Mouse (Mus musculus): Measurements from ENCODE around the gene Spns1.
"Not testable (repeated sequence)": the region's sequence is repeated elsewhere in the genome, so short reads cannot be mapped to it uniquely, and the experiment has no call there.

Spns1 gene

GRCm38 (mm10) chr7:126377278-126378158 lies at the start of gene Spns1:
Spns1 (minus strand) TSS chr7:126377450.
- peak; percentile 76; the same call in 1 of the 2 replicates for ATAC-seq (ENCODE audit: insufficient number of reproducible peaks, low FRiP score, low TSS enrichment)

DNA sequence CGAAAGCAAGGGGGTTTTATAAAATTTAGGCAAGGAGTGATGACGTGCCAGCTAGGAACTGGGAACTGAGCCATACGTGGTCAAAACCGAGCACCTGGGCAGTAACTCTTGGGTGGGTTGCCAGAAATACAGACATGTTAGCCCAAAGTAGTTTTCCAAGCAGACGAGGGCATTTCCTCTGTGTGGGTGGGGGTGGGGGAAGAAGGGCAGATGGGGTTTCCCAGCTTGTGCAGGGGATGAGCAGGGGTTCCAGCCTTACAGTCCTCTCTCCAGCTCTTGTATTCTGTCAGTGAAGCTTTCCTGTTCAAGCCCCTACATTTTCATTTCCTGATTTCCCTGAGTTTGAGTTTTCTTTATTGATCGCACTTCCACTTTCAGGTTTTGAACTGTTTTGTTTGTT lies 46.9 kb upstream of the Spns1 start:
- ATAC-seq (ENCODE audit: insufficient number of reproducible peaks, low FRiP score, low TSS enrichment), result no peak

- no peak for ATAC-seq (ENCODE audit: insufficient number of reproducible peaks, low FRiP score, low TSS enrichment)
These were observed 44.5 kb upstream of the Spns1 start for GRCm38 (mm10) chr7:126421756-126422155.

- no peak for ATAC-seq (ENCODE audit: insufficient number of reproducible peaks, low FRiP score, low TSS enrichment)
These were observed 41.2 kb upstream of the Spns1 start for GRCm38 (mm10) chr7:126418496-126418895.

GRCm38 (mm10) chr7:126417606-126418005 lies 40.4 kb upstream of the Spns1 start:
- ATAC-seq (ENCODE audit: insufficient number of reproducible peaks, low FRiP score, low TSS enrichment), result no peak

DNA sequence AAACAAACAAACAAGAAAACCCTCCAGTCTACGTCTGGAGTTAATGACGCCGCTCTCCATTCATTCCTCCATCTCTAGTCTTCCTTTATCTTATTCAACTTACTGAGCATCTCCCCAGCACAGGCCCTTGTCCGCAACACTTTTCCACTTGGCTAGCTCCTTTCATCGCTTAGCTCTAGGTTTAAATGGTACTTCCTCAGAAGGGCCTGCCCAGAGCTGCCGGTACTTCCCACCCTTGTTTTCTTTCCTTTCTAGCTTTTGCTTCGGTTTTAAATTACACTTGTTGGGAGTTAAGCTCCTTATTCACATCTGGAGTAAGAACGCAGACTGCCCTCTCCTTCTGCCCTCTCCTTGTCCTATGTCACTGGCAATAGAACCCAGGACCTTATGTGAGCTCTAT lies 39.8 kb upstream of the Spns1 start:
- no peak for ATAC-seq (ENCODE audit: insufficient number of reproducible peaks, low FRiP score, low TSS enrichment)

DNA sequence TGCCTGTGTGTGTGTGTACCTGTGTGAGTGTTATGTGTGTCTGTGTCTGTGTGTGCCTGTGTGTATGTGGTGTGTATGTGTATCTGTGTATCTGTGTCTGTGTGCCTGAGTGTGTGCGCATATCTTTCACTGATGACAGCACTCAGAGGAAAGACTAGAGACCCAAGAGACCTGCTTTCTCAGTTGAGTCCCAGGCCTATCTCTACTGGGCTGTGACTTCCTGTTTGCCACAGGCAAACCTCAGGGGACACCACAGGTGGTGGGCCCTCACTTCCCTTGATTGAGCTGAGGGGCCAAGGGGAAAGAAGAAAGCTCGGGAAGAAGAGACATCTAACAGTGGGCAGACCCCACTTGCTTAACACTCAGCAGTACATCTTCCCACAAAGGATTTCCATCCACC lies 39.4 kb upstream of the Spns1 start:
- no peak for ATAC-seq (ENCODE audit: insufficient number of reproducible peaks, low FRiP score, low TSS enrichment)

DNA sequence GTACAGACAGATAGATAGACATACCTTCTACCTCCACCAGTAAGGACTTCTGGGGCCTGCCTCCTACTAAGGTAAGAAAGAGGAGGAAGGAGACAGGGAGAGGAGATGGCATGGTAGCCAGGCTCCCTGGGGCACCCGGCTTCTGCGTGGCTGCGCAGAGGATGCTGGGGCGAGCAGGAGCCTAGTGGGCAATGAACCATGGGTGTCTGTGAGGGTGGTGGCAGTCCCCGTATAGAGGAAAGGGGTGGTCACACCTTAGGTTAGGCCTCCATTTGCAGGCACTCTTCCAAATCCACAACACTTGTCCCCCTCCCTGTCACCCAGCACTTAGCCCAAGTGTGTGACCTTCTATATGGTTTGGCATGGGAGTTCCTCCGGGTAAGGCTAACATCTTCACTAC lies 37.5 kb upstream of the Spns1 start, which contains the start of gene Cd19:
Gene Cd19 (minus strand): TSS at position 165 of the 400 bp plus-strand sequence.
- no peak for ATAC-seq (ENCODE audit: insufficient number of reproducible peaks, low FRiP score, low TSS enrichment)

- no peak for ATAC-seq (ENCODE audit: insufficient number of reproducible peaks, low FRiP score, low TSS enrichment)
These were observed 33.8 kb upstream of the Spns1 start for GRCm38 (mm10) chr7:126411061-126411460.

DNA sequence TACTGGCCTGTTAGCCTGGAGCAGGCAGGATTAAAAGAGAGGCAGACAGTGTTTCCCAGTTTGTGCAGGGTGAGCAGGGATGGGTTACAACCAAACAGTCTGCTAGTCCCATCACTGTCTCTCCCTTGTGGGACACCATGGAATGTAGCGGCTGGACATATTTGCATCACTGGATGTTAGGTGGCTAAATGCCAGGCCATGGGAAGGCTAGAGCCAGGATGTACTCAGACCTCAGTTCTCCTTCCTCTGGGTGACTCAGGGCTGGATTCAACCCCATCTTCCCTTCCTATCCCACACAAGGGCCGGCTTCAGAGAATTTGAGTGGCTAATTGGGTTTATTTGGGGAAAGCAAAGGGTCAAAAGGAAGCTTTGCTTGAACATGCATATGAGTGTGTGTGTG lies 31.4 kb upstream of the Spns1 start:
- no peak for ATAC-seq (ENCODE audit: insufficient number of reproducible peaks, low FRiP score, low TSS enrichment)

DNA sequence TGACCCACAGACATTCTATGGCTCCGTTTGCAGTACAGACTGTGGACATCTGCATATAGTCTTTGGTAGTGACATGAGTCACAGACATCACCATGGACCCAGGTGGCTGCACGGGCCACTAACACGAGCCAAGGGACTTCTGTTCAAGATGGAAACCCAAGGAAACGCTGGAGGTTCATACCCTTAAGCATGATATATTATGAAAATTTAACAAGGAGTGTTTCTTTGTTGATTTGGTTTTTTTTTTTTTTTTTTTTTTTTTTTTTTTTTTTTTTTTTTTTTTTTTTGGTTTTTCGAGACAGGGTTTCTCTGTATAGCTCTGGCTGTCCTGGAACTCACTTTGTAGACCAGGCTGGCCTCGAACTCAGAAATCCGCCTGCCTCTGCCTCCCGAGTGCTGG lies 25.3 kb upstream of the Spns1 start:
- ATAC-seq (ENCODE audit: insufficient number of reproducible peaks, low FRiP score, low TSS enrichment), result not testable (repeated sequence)

DNA sequence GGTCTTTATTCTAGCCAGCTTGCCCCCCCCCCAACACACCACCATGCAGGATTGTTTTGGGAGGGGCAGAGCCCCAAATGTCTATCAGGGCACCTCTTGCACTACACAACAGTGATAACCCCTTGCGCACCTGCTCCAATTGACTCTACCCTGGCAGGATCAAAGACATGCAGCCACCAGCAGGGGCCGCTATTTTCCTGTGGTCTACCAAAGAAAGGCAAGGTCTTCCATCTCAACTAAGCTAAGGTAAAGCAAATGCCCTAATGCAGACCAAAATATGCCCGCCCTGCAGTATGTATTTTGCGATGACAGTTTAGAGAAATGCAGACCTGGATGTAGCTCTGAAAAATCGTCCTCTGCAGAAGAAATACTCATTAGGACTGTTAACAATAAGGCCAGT lies 22.3 kb upstream of the Spns1 start:
- no peak for ATAC-seq (ENCODE audit: insufficient number of reproducible peaks, low FRiP score, low TSS enrichment)

GRCm38 (mm10) chr7:126397822-126398221 lies 20.6 kb upstream of the Spns1 start:
- no peak for ATAC-seq (ENCODE audit: insufficient number of reproducible peaks, low FRiP score, low TSS enrichment)

GRCm38 (mm10) chr7:126397221-126397620 lies 20.0 kb upstream of the Spns1 start:
- ATAC-seq (ENCODE audit: insufficient number of reproducible peaks, low FRiP score, low TSS enrichment), result no peak

GRCm38 (mm10) chr7:126396298-126397119 lies 19.3 kb upstream of the Spns1 start, which contains the start of gene Nfatc2ip:
Nfatc2ip (minus strand) TSS chr7:126396737.
- peak; percentile 99 for ATAC-seq (ENCODE audit: insufficient number of reproducible peaks, low FRiP score, low TSS enrichment)

GRCm38 (mm10) chr7:126392086-126392884 lies 15.0 kb upstream of the Spns1 start:
- not testable (repeated sequence) for ATAC-seq (ENCODE audit: insufficient number of reproducible peaks, low FRiP score, low TSS enrichment)

GRCm38 (mm10) chr7:126388185-126388584 lies 10.9 kb upstream of the Spns1 start:
- ATAC-seq (ENCODE audit: insufficient number of reproducible peaks, low FRiP score, low TSS enrichment), result no peak

- ATAC-seq (ENCODE audit: insufficient number of reproducible peaks, low FRiP score, low TSS enrichment), result no peak
These were observed 6.3 kb upstream of the Spns1 start for GRCm38 (mm10) chr7:126383565-126383964.

DNA sequence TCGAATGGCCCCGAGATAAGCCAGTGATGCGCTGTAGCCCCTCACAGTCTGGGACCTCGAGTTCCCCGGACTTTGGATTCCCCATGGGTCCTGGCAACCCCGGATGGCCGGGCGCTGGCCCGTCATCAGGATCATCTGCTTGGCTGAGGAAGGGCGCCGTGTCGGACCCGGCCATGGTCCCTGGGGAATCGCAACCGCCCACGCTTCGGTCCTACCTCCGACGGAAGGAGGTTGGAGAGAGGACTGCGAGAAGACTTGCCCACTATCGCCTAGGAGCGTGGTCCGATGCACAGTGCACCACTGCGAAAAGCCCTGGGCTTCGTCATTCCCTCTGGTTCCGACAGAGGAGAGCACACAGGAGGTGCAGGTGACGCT lies 360 bp downstream of the Spns1 start:
- peak; percentile 34; the same call in 1 of the 2 replicates for ATAC-seq (ENCODE audit: insufficient number of reproducible peaks, low FRiP score, low TSS enrichment)

DNA sequence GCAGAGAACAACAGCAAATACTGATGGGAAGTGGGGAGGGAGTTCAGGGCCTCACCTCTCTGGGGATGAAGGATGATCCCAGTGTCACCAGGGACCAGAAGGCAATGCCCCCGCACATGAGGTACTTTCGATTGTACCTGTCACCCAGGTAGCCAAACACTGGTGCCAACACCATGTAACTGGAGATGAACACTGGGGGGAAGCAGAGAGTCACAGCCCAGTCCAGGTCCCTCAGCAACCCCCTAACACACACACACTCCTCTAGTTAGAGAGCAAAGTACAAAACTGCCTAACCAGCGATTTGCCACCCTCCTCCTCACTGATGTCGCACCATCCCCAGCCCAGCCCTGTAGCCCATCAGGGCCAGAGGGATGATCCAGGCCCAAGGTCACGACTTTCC lies 2.2 kb downstream of the Spns1 start:
- ATAC-seq (ENCODE audit: insufficient number of reproducible peaks, low FRiP score, low TSS enrichment), result no peak

Measured in cerebellum, adult (tissue).